Mouse (Mus musculus) right cerebral cortex, postnatal 25 days (tissue): ENCODE measurements around the gene Ddx42.

Experiments
- DNase-seq: peaks from one replicate; pipeline ENCODE4 v3.0.0; 2022

Gene Ddx42

DNA sequence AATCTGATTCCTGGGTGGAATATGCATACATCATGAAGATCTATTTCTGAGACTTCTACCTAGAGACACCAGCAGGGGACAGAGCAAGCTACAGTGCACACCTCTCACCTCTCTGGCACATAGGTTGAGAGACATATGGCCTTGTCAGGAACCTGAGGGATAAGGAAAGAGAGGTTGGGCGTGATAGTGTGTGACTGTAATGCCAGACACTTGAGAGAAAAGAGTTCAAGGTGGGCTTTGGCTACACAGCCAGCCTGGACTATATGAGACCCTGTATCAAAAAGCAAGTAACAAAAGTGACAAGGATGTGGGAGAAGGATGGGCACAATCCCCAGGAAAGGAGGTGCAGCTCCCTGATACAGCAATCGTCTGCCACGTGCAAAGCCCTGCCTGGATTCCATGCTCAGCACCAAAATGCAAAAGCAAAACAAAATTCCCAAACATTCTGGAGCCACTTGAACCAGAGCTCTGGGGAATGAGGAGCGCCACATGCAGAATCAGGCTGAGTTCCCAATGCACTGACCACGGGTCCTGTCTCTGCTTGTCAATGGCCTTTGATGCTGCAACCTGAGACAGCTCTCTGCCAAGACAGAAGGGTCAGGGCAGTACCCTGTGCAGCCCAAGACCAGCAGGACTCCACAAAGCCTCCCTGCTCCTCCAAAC lies 54.5 kb downstream of the Ddx42 start:
- no peak for DNase-seq

DNA sequence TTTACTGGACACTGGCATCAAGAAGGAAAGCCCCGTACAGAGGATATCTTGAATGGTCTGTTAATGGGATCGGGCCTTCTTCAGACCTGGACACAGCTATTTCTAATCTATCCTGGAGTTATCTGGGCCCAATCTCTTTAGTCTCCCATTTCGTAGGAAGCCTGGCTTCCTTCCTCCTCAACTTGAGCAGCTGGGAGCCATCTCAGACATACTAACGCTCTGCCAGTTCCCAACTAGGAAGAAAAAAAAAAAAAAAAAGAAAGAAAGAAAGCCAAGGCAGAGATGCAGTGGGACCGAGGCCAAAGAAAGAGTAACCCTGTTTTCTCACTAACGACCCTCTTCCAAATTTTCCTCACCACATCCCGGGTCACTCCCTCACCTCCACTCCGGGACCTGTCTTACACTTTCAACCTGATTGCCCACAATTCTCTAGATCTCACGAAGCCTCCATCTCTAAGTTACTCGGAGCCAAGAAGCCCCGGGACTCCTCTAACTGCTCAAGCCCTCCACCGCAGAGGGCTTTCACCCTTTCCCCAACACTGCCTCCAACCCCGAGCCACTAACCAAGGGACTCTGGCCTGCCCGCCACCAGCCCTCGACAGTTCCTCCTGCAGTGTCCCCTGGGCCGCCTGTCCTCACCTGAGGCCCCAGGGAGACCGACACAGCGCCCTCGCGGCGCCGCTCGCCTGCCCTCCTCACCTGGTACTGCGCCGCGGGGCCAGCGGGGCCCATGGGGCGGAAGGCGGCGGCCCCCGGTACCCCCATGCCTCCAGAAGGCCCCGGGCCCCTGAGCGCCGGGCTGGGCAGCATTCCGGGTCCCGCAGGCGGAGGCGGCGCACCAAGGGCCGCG lies 55.3 kb downstream of the Ddx42 start:
- DNase-seq, result no peak

DNA sequence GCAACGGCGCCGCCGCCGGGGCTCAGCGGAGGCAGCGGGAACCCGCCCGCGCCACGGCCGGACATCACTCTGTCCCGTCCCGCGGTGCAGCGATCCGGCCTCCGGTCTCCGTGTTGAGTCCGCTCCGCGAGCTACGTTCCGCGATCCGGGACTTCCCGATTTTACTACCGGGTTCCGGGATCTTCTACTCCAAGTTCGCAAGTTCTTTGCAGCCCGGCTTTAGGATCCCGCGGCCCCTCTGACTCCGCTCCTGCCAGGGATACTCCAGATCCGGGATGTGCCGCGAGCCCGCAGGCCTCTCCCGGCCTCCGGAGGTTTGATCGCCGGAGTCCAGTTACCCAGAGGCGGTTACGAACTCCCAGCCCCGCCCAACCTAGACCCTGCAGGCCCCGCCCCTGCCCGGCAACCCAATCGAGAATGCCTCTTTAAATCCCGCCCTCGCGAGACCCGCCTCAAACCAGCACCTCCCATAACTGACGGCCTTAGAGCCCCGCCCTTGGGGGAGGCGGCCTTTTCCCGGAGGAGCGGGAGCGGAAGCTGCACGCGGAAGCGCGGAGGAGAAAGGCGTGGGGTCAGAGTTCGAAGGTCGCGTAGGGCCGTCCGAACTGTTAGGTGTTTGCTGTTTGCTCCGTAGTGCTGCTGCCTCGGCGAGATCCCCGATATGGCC lies 56.1 kb downstream of the Ddx42 start, which contains the start of gene Smarcd2:
Smarcd2 (minus strand) TSS at position 329 of the 667 bp plus-strand sequence.
- peak; percentile 99 for DNase-seq

DNA sequence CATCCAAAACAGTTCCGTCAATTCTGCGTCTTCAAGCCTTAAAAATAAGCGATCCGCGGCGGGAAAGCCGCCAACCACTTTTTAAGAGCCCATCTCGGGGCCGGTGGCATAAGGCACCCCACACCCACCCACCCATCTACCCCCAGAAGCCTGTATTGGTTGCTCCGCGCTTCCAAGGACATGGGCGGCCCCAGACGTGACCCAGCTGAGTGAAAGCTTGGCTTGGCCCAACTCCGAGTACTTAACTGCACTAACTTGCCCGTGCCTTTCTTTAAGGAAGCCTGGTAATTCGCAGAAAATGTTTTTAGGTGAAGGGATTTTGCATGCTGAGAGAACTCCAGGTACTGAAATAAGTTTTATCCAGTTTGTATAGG lies 56.6 kb downstream of the Ddx42 start:
- no peak for DNase-seq

GRCm38 (mm10) chr11:106273811-106274210 lies 57.1 kb downstream of the Ddx42 start:
- no peak for DNase-seq

GRCm38 (mm10) chr11:106274374-106274773 lies 57.6 kb downstream of the Ddx42 start:
- DNase-seq, result no peak

DNA sequence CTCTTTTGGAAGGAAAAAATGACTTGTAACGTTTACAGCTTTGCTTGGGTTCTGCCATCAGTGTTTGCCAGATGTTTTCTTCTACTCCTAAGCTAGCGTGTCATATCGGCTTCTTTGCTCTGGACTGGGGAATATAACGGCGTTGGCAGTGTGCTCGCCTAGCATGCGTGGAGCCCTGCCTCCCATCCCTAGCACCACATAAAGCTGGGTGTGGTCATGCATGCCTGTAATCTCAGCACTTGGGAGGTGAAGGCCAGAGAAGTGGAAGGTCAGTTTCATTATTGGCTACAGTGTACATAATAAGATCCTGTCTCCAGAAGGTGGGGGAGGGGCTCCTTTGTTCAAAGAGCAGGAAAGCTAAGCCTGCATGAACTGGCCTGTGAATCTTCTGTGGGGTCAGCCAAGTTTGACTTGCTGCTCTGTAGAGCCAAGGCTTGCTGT lies 58.3 kb downstream of the Ddx42 start:
- no peak for DNase-seq

- DNase-seq, result peak; percentile 87
Observed at GRCm38 (mm10) chr11:106276454-106276853, 59.7 kb downstream of the Ddx42 start, which contains the start of gene Tcam1. TSS of gene Tcam1 (plus strand) at chr11:106276672.

- DNase-seq, result no peak
Observed at GRCm38 (mm10) chr11:106282452-106282851, 65.7 kb downstream of the Ddx42 start.

DNA sequence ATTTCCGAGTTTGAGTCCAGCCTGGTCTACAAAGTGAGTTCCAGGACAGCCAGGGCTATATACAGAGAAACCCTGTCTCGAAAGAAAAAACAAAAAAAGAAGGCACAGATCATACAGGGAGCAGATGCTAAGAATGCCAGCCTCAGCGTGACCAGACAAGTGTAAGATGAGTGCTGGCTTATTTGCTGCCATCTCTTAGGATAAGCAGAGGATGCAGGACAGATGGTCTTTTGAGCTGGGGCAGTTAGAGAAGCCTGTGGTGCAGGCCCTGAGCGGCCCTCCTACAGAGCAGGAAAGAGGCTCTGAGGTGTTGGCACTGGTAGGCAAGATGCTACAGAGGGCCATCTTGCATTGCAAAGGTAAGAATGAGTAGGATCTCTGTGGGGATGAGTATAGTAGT lies 66.6 kb downstream of the Ddx42 start:
- DNase-seq, result no peak

GRCm38 (mm10) chr11:106284126-106284525 lies 67.4 kb downstream of the Ddx42 start:
- DNase-seq, result no peak

GRCm38 (mm10) chr11:106286206-106286605 lies 69.5 kb downstream of the Ddx42 start:
- DNase-seq, result no peak

DNA sequence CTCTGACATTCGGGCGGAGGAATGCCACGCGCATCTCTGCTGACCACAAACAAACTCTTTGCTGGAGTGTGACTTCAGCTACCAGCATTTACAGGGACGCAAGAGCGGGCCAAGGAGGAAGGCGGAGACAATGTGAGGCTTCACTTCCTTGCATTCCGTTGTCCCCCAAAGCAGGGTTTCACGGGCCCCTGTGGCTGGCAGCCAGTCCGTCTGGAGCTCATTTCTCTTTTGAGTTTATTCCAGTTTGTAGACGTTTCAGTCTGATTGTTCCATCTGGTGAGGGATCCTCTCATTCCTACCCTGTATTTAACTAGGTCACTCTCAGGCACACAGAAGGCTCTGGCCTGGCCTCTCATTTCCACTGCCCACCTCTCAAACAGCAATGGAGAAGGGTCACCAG lies 70.3 kb downstream of the Ddx42 start:
- DNase-seq, result no peak

DNA sequence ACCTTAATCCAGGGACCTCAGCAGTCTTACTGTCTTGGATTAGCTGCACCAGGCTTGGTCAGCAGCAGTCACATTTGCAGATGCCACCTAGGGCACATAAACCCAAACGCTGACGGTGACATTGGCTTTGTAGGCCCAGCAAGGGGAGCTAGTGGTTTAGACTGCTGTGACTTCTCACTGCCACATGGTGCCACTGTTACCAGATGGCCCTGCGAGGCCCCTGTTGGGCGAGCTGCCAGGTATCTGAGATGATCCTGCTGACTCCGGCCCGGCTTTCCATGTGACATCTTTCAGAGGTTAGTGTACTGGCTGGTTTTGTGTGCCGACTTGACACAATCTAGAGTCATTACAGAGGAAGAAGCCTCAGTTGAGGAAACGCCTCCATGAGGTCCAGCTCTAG lies 72.6 kb downstream of the Ddx42 start:
- no peak for DNase-seq

GRCm38 (mm10) chr11:106290376-106290775 lies 73.7 kb downstream of the Ddx42 start:
- DNase-seq, result no peak

DNA sequence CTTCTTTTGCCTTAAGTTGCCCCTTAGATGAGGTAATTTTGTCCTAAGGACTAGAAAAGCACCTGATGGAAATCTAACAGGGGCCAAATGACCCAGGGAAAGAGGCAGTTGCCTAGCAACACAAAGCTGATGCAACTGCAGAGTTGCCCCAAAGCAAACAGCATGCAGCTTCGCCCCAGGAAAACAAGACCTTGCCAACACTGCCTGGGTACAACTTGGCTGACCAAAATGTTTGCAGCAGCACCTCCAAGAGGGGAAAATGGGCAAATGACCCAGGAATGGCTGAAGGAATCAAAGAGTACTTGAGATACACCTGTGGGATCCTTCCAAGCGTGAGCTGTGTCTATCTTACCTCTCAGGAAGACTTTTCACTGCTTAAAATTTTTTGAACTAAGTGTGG lies 75.1 kb downstream of the Ddx42 start:
- no peak for DNase-seq
